Mouse (Mus musculus): ENCODE data around the gene Prkg1.

DNA sequence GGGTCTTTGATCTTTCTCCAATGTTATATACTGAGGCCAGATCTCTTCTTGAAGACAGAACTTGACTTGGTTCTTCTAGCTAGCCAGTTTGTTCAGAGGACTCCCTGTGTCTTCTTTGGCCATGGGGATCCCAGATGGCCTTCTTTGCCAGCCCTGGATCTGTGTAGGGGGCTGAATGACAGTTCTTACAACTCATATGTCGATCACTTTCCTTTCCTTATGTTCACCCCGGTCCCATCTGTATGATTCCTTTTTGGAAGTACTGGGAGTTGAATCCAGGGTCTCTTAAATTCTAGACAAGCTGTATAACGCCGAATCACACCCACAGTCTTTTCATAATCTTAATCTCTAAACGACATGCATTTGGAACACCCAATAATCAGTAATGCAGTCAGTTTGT is 1065.7 kb downstream of the Prkg1 start:
- TF ChIP-seq CTCF (IDR thresholded peaks at IDR 0.05; ENCODE audit: low read depth) (no peak), EP300 (IDR thresholded peaks at IDR 0.05; ENCODE audit: low read depth) (no peak)
